Mouse (Mus musculus): ENCODE measurements at regions not wholly inside any gene's neighbourhood (a gene's known extent, or its start where the extent isn't known, plus 50 kb on each side); places are given as distances from the start of the nearest gene placed in this dataset.

DNA sequence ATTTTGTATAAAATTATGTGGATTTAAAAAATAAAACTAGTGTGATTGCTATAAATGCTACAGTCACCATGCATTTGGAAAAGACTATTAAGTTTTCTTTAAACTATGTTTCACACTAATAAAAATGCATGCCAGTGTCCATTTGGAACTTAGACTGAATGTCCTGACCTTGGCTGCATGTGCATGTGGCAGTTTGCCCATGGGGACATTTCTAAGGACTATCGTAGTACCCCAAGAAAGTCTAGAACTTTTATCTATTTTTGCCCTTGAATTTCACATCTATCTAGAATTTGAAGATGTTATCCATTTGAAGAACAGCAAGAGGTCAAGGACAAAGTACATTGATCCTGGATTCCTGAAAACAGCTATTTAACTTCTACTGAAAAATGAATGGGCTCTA is 745.9 kb downstream of the Tmem182 start:
- ATAC-seq (ENCODE audit: insufficient number of reproducible peaks, low FRiP score, low TSS enrichment), result no peak

DNA sequence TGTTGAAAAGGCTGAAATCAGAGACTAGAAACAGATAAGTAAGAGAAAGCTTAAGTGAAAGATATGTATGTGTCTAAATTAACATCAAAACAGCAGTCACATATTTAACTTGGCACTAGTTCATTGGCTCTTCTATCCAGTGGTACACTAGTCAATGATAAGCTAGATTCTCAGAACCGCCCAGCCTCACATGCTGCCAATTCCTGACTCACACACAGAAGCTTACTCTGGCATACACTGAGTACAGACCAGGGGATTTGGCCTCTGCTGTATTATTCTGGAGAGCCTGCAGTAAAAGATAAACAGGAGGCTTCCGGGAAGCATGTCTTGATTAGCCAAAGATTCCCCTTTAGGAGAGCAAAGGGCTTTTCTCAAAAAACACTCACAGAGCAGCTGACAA is 750.2 kb downstream of the Tmem182 start:
- no peak for ATAC-seq (ENCODE audit: insufficient number of reproducible peaks, low FRiP score, low TSS enrichment)

DNA sequence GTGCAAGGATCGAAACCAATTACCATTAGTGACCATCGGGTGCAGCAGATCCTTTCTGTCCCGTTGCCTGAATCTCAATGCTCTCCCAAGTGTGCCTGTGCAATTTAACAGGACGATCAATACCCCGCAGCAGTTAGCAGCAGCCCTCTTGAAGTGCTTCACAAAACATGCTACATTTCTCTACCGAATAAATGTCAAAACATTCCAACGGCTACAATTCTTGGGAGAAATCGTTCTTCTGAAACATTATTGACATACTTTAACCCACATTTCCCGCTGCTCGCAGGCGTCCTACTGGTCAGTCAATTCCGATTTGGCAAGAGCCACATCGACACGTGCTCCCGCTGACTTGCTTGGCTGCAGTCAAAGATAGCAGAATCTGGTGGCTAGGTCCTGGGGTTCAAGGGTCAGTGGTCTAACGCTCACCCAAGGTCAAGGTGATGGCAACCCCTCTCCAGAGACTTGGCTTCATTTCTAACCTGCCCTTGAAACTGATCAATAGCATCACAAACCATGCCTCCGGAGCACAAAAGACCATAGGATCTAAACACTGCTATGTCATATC is 753.8 kb downstream of the Tmem182 start:
- no peak; the same call in 1 of the 2 replicates for ATAC-seq (ENCODE audit: insufficient number of reproducible peaks, low FRiP score, low TSS enrichment)

GRCm38 (mm10) chr1:41559991-41560390 is 754.6 kb downstream of the Tmem182 start:
- ATAC-seq (ENCODE audit: insufficient number of reproducible peaks, low FRiP score, low TSS enrichment), result peak; percentile 60; the same call in 1 of the 2 replicates

DNA sequence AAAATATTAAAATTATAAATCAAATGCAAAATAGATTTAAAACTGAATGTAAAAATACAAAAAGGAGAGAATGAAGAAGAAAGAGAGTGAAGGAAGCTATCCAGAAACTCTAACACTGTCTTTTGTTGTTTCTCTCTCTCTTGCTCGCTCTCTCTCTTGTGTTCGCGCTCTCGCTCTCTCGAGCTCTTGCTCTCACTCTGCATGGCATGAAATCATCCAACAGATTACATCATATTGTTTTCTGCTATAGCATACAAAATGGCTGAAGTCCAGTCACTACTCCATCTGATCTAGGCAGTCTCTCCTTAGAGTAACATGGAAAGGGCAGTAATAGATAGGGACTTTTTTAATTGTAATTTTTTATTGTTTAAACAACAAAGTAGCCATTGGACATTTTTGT is 798.1 kb downstream of the Tmem182 start:
- ATAC-seq (ENCODE audit: insufficient number of reproducible peaks, low FRiP score, low TSS enrichment), result no peak

- ATAC-seq (ENCODE audit: insufficient number of reproducible peaks, low FRiP score, low TSS enrichment), result no peak
Measured at GRCm38 (mm10) chr1:41604996-41605747, 799.8 kb downstream of the Tmem182 start.

DNA sequence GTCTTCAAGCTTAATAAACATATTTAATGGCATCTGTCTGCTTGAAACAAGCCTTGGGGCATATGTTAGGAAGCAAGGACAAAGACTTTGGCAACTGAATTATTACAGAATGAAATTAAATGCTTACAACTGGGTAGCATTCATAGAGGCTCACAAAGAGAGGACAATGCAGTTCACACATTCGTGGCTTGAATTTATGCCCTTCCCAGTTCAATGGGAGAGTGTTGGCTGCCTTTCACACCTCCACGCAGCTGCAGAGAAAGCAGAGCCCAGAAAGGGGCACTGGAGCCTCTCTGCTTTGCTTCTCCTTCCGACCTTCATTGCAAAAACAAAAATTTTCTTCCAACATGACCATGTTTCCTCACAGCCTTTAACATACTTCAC is 800.3 kb downstream of the Tmem182 start:
- ATAC-seq (ENCODE audit: insufficient number of reproducible peaks, low FRiP score, low TSS enrichment), result no peak

DNA sequence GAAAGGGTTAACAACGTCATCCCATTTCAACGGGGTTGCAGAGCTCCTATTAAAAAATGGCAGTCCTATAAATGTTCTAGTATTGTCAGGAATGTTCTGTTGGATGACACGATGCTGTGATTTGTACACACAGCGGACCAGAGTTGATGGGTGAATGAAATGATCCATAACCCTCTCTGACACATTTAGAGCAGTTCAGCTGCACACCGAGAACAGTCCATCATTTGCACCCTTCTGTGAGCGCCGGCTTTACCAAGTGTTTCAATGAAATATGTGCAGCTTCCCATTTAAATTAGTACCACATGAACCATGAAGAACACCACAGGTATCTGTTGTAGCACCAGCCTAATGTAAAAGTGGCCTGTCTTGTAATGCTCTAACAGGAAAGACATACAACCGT is 805.4 kb downstream of the Tmem182 start:
- no peak for ATAC-seq (ENCODE audit: insufficient number of reproducible peaks, low FRiP score, low TSS enrichment)

DNA sequence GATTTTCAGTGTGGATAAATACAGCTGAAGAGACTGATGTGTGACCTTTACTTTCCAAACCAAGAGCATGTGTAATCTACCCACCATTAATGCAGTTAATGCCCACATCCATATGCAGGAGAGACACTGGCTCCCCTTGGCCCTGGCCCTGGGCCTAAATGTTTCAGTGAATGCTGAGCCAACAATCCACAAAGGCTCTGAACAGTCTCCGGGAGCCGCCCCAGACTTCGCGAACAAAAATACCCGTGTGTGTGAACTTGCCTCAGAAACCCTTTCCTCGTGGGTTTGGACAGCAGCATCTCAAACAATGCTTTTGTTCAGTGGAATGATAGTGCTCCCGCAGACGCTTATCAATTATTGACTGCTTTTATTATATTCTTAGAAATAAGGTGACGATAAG is 846.4 kb downstream of the Tmem182 start:
- no peak for ATAC-seq (ENCODE audit: insufficient number of reproducible peaks, low FRiP score, low TSS enrichment)

DNA sequence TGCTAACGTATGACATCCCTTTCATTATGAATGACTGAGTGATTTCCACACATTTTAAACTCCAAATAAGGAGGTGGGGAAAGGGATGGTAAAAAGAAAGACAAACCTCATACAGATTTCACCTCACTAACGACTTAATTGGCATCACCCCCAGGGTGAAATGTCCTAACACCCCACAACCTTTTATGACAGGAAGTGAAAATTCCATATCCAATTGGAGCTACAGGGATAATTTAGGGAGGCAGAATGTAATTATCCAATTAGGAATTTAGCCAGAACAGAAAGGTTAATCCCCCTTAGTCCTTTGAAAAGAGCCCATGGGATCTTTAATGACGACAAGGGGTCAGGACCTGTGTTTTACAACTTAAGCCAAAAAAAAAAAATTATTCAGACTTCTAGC is 846.8 kb downstream of the Tmem182 start:
- ATAC-seq (ENCODE audit: insufficient number of reproducible peaks, low FRiP score, low TSS enrichment), result no peak

DNA sequence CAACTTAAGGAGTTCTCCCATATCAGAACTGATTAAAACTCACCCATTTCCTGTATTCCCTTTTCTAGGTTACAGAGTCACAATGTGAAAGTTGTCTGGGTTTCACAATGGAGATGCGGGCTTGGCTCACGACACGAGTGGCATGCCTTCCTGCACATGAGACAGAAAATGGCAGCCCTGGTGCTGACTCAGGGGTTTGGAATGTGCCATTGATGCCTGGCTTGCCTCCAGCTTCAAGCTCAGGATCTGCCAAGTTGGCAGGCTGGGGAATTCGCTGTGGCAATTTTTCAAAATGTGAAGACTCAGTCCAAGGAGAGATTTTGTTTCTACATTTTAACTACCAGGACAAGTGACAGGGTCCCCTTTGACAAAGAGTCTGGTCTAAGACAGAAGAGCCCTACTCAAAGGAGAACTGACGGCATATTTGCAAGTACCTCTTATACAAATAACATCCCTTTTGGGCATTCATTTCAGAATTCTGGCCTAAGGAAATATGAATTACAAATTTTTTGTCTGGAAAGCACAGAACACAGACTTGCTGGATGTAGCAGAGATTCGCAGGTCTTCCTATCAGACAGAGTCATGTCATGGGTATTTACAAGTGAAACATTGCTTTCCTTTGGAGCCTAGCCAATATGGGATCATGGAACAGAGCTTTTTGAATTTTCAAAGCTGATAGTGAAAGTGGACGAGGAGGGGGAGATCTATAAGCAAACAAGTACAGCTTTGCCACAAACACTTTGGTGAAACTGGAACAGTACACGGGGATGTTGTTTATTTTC is 847.4 kb downstream of the Tmem182 start:
- ATAC-seq (ENCODE audit: insufficient number of reproducible peaks, low FRiP score, low TSS enrichment), result peak; percentile 49; the same call in 1 of the 2 replicates

- ATAC-seq (ENCODE audit: insufficient number of reproducible peaks, low FRiP score, low TSS enrichment), result no peak
Measured at GRCm38 (mm10) chr1:41674086-41674485, 868.7 kb downstream of the Tmem182 start.

GRCm38 (mm10) chr1:41675345-41675744 is 869.9 kb downstream of the Tmem182 start:
- no peak for ATAC-seq (ENCODE audit: insufficient number of reproducible peaks, low FRiP score, low TSS enrichment)

DNA sequence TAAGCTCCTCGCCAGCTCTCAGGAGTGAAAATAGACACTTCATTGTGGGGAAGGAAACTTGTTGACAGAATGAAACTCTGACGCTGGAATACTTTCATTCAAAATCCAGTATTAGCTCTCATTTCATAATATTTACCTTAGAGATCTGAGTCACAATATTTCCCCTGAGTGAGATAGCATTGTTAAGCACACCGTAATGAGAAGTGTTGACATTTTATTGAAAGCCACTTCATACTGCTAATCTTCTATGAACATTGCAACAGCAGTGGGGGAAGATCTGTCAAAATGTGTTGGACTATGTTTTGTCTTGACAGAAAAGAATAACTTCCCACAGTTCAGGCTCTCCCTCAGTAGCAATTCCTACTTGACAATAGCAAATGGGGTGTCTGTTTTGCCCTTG is 900.3 kb downstream of the Tmem182 start:
- ATAC-seq (ENCODE audit: insufficient number of reproducible peaks, low FRiP score, low TSS enrichment), result no peak

DNA sequence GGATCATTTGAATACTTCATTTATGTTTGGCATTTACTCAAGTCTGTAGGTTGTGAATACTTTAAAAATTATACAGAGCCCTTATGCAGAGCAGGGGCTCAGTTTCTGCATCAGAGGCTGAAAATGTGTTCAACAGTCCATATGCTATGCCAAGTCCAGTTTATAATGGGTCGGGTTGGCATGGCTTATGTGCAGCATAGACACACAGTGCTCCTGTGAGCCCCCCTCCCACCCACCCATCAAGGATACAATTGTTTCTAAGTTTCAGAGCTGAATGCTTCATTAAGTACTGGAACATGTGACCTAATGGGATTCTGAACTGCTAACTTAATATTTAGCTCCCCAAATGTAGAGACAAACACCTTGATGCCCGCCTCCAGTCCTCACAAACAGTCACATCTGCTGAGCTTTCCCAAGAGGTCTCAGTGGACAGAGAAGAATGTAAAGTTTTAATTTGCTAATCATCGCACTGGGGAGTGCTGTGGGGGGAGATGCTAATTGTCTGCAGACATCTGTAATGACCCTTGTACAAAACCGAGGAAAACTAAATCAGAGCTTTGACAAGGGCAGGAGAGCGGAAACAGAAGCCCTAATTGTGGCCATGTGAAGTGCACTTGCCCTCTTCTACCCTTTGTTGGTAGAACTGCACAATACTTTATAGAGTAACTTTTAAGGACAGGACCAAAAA is 937.4 kb downstream of the Tmem182 start:
- ATAC-seq (ENCODE audit: insufficient number of reproducible peaks, low FRiP score, low TSS enrichment), result no peak

- no peak for ATAC-seq (ENCODE audit: insufficient number of reproducible peaks, low FRiP score, low TSS enrichment)
Measured at GRCm38 (mm10) chr1:41743332-41743710, 937.9 kb downstream of the Tmem182 start.

DNA sequence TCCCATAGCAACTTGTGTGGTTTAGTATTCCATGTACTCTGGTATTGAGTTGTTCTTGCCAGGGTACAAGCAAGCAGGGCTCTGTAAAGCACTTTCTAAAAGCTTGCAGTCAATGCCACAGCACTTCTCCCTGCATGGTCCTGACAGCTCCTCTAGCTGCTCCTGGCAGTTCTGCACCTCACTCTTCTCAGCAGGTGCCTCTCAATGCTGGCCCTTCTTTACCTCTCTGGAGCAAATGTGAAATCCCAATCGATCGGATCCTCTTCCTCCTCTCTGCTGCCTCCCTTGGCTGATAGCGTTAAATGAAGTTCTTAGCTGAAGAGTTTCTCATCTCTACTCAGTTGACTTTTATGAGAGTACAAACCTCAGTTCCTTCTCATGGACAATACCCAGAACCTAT is 939.1 kb downstream of the Tmem182 start:
- no peak for ATAC-seq (ENCODE audit: insufficient number of reproducible peaks, low FRiP score, low TSS enrichment)

DNA sequence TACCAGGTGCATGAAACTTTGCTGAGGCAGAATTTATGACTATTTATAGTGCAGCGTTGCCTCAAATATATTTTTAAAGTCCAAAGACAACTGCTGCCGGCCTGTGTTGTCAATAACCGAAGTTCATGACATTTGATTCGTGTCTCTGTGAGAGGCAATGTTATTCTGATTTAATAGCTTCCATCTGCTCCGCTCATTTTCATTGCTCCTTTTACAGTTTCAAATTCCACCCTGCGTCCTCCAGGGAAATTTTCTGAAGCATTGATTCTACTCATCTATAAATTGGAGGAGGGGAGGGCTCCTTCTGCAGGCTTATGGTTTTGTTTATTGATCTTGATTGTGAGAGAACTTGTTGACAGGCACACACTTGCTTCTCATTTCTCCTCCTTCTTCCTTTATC is 936.2 kb upstream of the Pou3f3 start:
- ATAC-seq (ENCODE audit: insufficient number of reproducible peaks, low FRiP score, low TSS enrichment), result no peak

Data from cerebellum, adult (tissue).